ENCODE assay signal across 25 mouse cellular contexts in the genomic region with DNA sequence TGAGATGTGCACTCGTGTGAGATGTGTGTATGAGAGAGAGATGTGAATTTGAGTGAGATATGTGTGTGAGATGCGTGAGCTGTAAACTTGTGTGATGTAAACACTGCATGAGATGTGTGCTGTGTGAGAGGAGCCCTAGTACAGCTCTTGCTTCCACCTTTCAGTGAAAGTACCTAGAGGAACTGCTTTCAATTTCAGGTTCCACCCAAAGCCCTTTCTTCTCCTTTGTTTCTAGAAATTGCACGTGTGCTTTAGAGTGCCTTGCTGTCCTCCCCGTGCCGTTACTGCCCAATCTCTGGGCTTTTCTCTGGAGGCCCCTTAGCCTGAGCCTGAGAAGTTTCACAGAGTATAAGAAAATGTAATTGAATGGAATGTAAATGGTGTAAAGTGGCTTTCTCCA. TPM values are rescaled to one million over a fixed set of nuclear protein-coding genes. Genes with fewer than 3 reads are reported as not detected.
A peak's percentile ranks its signal among the peaks of the same experiment; 100 is the strongest.
DNase-seq lines count a peak whose midpoint lies in the region; ATAC-seq and TF ChIP-seq lines count a peak whose summit lies in the region.
"Had no signal": no experiment of that assay in that cellular context is flagged by ENCODE, and none has a peak within 500 bp of the region (broad histone marks: within the 10 kb centered on the region; RNA-seq: fewer than 3 reads in every experiment).

No protein-coding gene starts in this region.

- no peak overlapping the region for H3K9ac ChIP-seq in stomach, postnatal 0 days (ENCODE audit: low read length)
- H3K9ac ChIP-seq: embryonic facial prominence, embryonic 13.5 days; embryonic facial prominence, embryonic 15.5 days; forebrain, embryonic 12.5 days had no signal

- TF ChIP-seq EP300 in stomach, postnatal 0 days (optimal IDR thresholded peaks at IDR 0.05), result no peak

- H3K36me3 ChIP-seq in stomach, postnatal 0 days (ENCODE audit: control insufficient read depth, insufficient read depth, low read length), result no peaks in the 10 kb centered on the region
- H3K36me3 ChIP-seq: embryonic facial prominence, embryonic 13.5 days; embryonic facial prominence, embryonic 15.5 days; forebrain, embryonic 10.5 days; forebrain, embryonic 12.5 days; G1E had no signal

- H3K4me3 ChIP-seq in stomach, postnatal 0 days (ENCODE audit: low read depth, low read length), result no peak overlapping the region
- H3K4me3 ChIP-seq: embryonic facial prominence, embryonic 13.5 days; embryonic facial prominence, embryonic 15.5 days; erythroblast, embryonic 14.5 days; forebrain, embryonic 10.5 days; forebrain, embryonic 12.5 days had no signal

- H3K9me3 ChIP-seq in stomach, postnatal 0 days (ENCODE audit: control insufficient read depth, low read length), result no peaks in the 10 kb centered on the region
- H3K9me3 ChIP-seq: embryonic facial prominence, embryonic 13.5 days; embryonic facial prominence, embryonic 15.5 days; forebrain, embryonic 10.5 days; forebrain, embryonic 12.5 days; G1E had no signal

- no peaks in the 10 kb centered on the region for H3K4me1 ChIP-seq in stomach, postnatal 0 days (replicated peaks; ENCODE audit: control insufficient read depth, insufficient read depth)
- H3K4me1 ChIP-seq: embryonic facial prominence, embryonic 13.5 days; embryonic facial prominence, embryonic 15.5 days; forebrain, embryonic 10.5 days; forebrain, embryonic 12.5 days had no signal

- WGBS in stomach, postnatal 0 days, result 72% methylated on average over 5 of the region's 5 CpGs

- ATAC-seq in common myeloid progenitor, adult 5-6 weeks (replicated peaks; ENCODE audit: low read depth, poor library complexity, severe bottlenecking), result 0 out of 2 replicates have a peak, but pooled peaks have one; percentile 39
- peak; percentile 53 for ATAC-seq in megakaryocyte, adult 5-6 weeks (ENCODE audit: poor library complexity, severe bottlenecking)
- ATAC-seq in stomach, postnatal 0 days (ENCODE audit: low FRiP score, low TSS enrichment), result no peak
- ATAC-seq: activated CD4-positive, CD25-positive, alpha-beta regulatory T cell, adult 4 months; forebrain, embryonic 14.5 days; forebrain, embryonic 16.5 days; Patski had no signal

- H3K27me3 ChIP-seq in stomach, postnatal 0 days (ENCODE audit: control insufficient read depth, insufficient read depth, low read length), result no peaks in the 10 kb centered on the region
- H3K27me3 ChIP-seq: embryonic facial prominence, embryonic 13.5 days; embryonic facial prominence, embryonic 15.5 days; forebrain, embryonic 12.5 days had no signal

- DNase-seq in A20 (ENCODE audit: low read depth, low spot score), result peak; percentile 38
- no peak for DNase-seq in gastrocnemius, adult 8-10 months (ENCODE audit: low spot score in 2 of 2)
- no peak for DNase-seq in stomach, postnatal 0 days (ENCODE audit: low spot score)
- DNase-seq in layer of hippocampus, adult 9-11 months, result no peak
- DNase-seq: adrenal gland, adult 8-10 months; adrenal gland, postnatal 14 days; adrenal gland, postnatal 36 days; cerebellum, adult 11-12 months; cerebellum, adult 2 months; cerebellum, adult 9-10 months; cerebellum, postnatal 10 days; cerebellum, postnatal 25 days; embryo, embryonic 11 days had no signal

- no peak overlapping the region for H3K4me2 ChIP-seq in stomach, postnatal 0 days (replicated peaks; ENCODE audit: low read depth)
- H3K4me2 ChIP-seq: embryonic facial prominence, embryonic 13.5 days; embryonic facial prominence, embryonic 15.5 days; forebrain, embryonic 12.5 days had no signal

- no peak for TF ChIP-seq CTCF in stomach, postnatal 0 days (IDR thresholded peaks at IDR 0.05; ENCODE audit: low read depth)

- H3K27ac ChIP-seq in stomach, postnatal 0 days (replicated peaks), result no peak overlapping the region
- H3K27ac ChIP-seq: embryonic facial prominence, embryonic 13.5 days; embryonic facial prominence, embryonic 15.5 days; forebrain, embryonic 10.5 days; forebrain, embryonic 12.5 days had no signal

RNA-seq across cellular contexts. Expression of a gene that starts 16.3 kb away (rescaled TPM):
- 16.3 and 20.1 TPM in 2 replicates for total RNA-seq in common myeloid progenitor, adult 5-6 weeks (2017)
- 22.5 and 31.5 TPM in 2 replicates for total RNA-seq in megakaryocyte, adult 5-6 weeks (2015)
- 55.2 and 59.7 TPM in 2 replicates for total RNA-seq in megakaryocyte, adult 5-6 weeks (2017)
- total RNA-seq in gastrocnemius, adult 8-10 months (2022), result 10 to 100 TPM; 11.7 to 13.9 (median 12.5) TPM
- 5.8 and 6.3 TPM in 2 replicates for polyA plus RNA-seq in stomach, postnatal 0 days (2015; fragmentation: Nextera tagmentation; extraction: Ambion mirVana)
- polyA plus RNA-seq: erythroblast, embryonic 14.5 days had no signal
